ENCODE assay signal across 20 mouse cellular contexts in the genomic region with DNA sequence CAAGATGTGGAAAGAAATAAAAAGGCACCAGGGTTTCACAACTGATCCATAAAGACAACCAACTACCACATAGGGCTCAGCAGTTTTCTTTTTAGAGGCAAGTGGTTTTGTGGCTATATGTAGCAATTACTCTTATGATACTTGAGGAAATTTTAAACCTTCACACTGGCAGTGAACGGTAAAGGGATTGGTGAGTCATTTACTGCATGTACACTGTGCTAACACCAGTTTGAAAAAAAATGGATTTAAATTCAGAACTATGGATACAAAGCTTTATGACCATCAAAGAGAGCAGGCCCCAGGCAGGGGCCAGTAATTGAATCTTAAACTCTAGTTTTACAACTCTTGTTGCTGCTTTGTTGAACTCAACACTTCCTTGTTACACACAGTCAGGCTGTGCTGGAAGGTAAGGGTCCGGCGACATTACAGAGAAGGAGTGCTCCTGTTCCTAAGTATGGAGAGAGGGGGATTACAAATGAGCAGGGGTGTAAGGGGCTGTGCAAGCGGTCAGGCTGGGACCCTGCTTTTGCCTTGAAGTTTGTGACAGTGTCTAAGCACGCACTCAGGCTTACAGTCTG.
DNase-seq lines count a peak whose midpoint lies in the region; ATAC-seq and TF ChIP-seq lines count a peak whose summit lies in the region.
"Had no signal": no experiment of that assay in that cellular context is flagged by ENCODE, and none has a peak within 500 bp of the region (broad histone marks: within the 10 kb centered on the region; RNA-seq: fewer than 3 reads in every experiment).

No protein-coding gene starts in this region.

- no peak overlapping the region for H3K4me2 ChIP-seq in embryonic facial prominence, embryonic 14.5 days (ENCODE audit: low read depth, low read length)
- no peak overlapping the region for H3K4me2 ChIP-seq in intestine, embryonic 15.5 days (replicated peaks)
- H3K4me2 ChIP-seq in hindbrain, embryonic 13.5 days, result no peak overlapping the region
- H3K4me2 ChIP-seq: embryonic facial prominence, embryonic 13.5 days; forebrain, embryonic 15.5 days; heart, embryonic 15.5 days; hindbrain, embryonic 14.5 days had no signal

- TF ChIP-seq CTCF in embryonic fibroblast, embryonic 13.5 days (IDR thresholded peaks at IDR 0.05; ENCODE audit: borderline replicate concordance, insufficient read depth, low read length), result no peak

- H3K4me1 ChIP-seq in embryonic facial prominence, embryonic 14.5 days (ENCODE audit: control insufficient read depth, insufficient read depth, low read length), result no peaks in the 10 kb centered on the region
- no peaks in the 10 kb centered on the region for H3K4me1 ChIP-seq in embryonic facial prominence, embryonic 10.5 days
- peaks cover 15% of the 10 kb centered on the region for H3K4me1 ChIP-seq in embryonic fibroblast, embryonic 13.5 days (ENCODE audit: control insufficient read depth, insufficient read depth, low read length)
- H3K4me1 ChIP-seq in intestine, embryonic 15.5 days (replicated peaks), result 0 out of 2 replicates have a peak, but pooled peaks cover 3% of the 10 kb centered on the region
- H3K4me1 ChIP-seq in hindbrain, embryonic 13.5 days (replicated peaks), result no peaks in the 10 kb centered on the region
- H3K4me1 ChIP-seq: forebrain, embryonic 15.5 days; heart, embryonic 10.5 days had no signal

- DNase-seq in embryonic facial prominence, embryonic 14.5 days (ENCODE audit: low spot score), result peak; percentile 15
- DNase-seq in embryonic facial prominence, embryonic 10.5 days (ENCODE audit: low spot score), result no peak
- no peak for DNase-seq in cerebellum, postnatal 25 days
- no peak for DNase-seq in thymus, adult 18-20 months
- DNase-seq: adrenal gland, postnatal 25 days; cerebellum, adult 18-20 months; gastrocnemius, postnatal 14 days; heart, postnatal 14 days; kidney, adult 18-20 months had no signal

- 89% methylated on average over 5 of the region's 5 CpGs for WGBS in embryonic facial prominence, embryonic 14.5 days
- 94% methylated on average over 5 of the region's 5 CpGs for WGBS in embryonic facial prominence, embryonic 10.5 days
- 72% methylated on average over 5 of the region's 5 CpGs for WGBS in intestine, embryonic 15.5 days
- 94% methylated on average over 5 of the region's 5 CpGs for WGBS in hindbrain, embryonic 13.5 days

- no peaks in the 10 kb centered on the region for H3K9me3 ChIP-seq in embryonic facial prominence, embryonic 14.5 days (ENCODE audit: control insufficient read depth, low read length)
- no peaks in the 10 kb centered on the region for H3K9me3 ChIP-seq in embryonic facial prominence, embryonic 10.5 days
- no peaks in the 10 kb centered on the region for H3K9me3 ChIP-seq in intestine, embryonic 15.5 days
- H3K9me3 ChIP-seq in hindbrain, embryonic 13.5 days, result no peaks in the 10 kb centered on the region
- H3K9me3 ChIP-seq: embryonic facial prominence, embryonic 13.5 days; forebrain, embryonic 15.5 days; heart, embryonic 10.5 days; heart, embryonic 15.5 days had no signal

- H3K9ac ChIP-seq in embryonic facial prominence, embryonic 14.5 days (ENCODE audit: low read depth, low read length), result no peak overlapping the region
- H3K9ac ChIP-seq in intestine, embryonic 15.5 days, result no peak overlapping the region
- no peak overlapping the region for H3K9ac ChIP-seq in hindbrain, embryonic 13.5 days
- H3K9ac ChIP-seq: embryonic facial prominence, embryonic 13.5 days; forebrain, embryonic 15.5 days; heart, embryonic 15.5 days; hindbrain, embryonic 14.5 days had no signal

- no peak for ATAC-seq in embryonic facial prominence, embryonic 14.5 days (ENCODE audit: low read depth)
- peak; percentile 80 for ATAC-seq in intestine, embryonic 15.5 days
- ATAC-seq in megakaryocyte, adult 5-6 weeks (ENCODE audit: poor library complexity, severe bottlenecking), result peak; percentile 28; the same call in 1 of the 2 replicates
- ATAC-seq in hindbrain, embryonic 13.5 days (ENCODE audit: low FRiP score), result no peak
- ATAC-seq: forebrain, embryonic 15.5 days had no signal

- no peak for TF ChIP-seq POLR2A in embryonic fibroblast, embryonic 13.5 days (IDR thresholded peaks at IDR 0.05; ENCODE audit: low read depth, low read length)

- H3K4me3 ChIP-seq in embryonic facial prominence, embryonic 14.5 days (ENCODE audit: low read depth, low read length), result no peak overlapping the region
- no peak overlapping the region for H3K4me3 ChIP-seq in embryonic facial prominence, embryonic 10.5 days
- H3K4me3 ChIP-seq in embryonic fibroblast, embryonic 13.5 days (ENCODE audit: insufficient read depth, low read length), result no peak overlapping the region
- no peak overlapping the region for H3K4me3 ChIP-seq in intestine, embryonic 15.5 days (replicated peaks)
- H3K4me3 ChIP-seq in hindbrain, embryonic 13.5 days, result no peak overlapping the region
- H3K4me3 ChIP-seq: embryonic facial prominence, embryonic 13.5 days; erythroblast, embryonic 14.5 days; forebrain, embryonic 15.5 days; heart, embryonic 10.5 days; heart, embryonic 15.5 days had no signal

- no peak overlapping the region for H3K27ac ChIP-seq in embryonic facial prominence, embryonic 14.5 days (replicated peaks; ENCODE audit: low read depth, low read length)
- no peak overlapping the region for H3K27ac ChIP-seq in embryonic facial prominence, embryonic 10.5 days (replicated peaks)
- peak overlapping the region; percentile 30; the same call in 1 of the 2 replicates for H3K27ac ChIP-seq in embryonic fibroblast, embryonic 13.5 days (ENCODE audit: insufficient read depth, low read length)
- peak overlapping the region; percentile 42; the same call in 1 of the 2 replicates for H3K27ac ChIP-seq in intestine, embryonic 15.5 days
- no peak overlapping the region for H3K27ac ChIP-seq in hindbrain, embryonic 13.5 days
- H3K27ac ChIP-seq: embryonic facial prominence, embryonic 13.5 days; forebrain, embryonic 15.5 days; heart, embryonic 10.5 days; heart, embryonic 15.5 days; hindbrain, embryonic 14.5 days had no signal

- no peaks in the 10 kb centered on the region for H3K27me3 ChIP-seq in embryonic facial prominence, embryonic 14.5 days (replicated peaks; ENCODE audit: control insufficient read depth, insufficient read depth, low read length)
- H3K27me3 ChIP-seq in embryonic facial prominence, embryonic 10.5 days (replicated peaks; ENCODE audit: low read depth, poor library complexity, severe bottlenecking), result no peaks in the 10 kb centered on the region
- no peaks in the 10 kb centered on the region for H3K27me3 ChIP-seq in intestine, embryonic 15.5 days (replicated peaks)
- no peaks in the 10 kb centered on the region for H3K27me3 ChIP-seq in hindbrain, embryonic 13.5 days
- H3K27me3 ChIP-seq: CH12.LX; embryonic facial prominence, embryonic 13.5 days; forebrain, embryonic 15.5 days; heart, embryonic 15.5 days had no signal

- no peaks in the 10 kb centered on the region for H3K36me3 ChIP-seq in embryonic facial prominence, embryonic 14.5 days (ENCODE audit: control insufficient read depth, insufficient read depth, low read length)
- H3K36me3 ChIP-seq in embryonic facial prominence, embryonic 10.5 days (replicated peaks), result no peaks in the 10 kb centered on the region
- H3K36me3 ChIP-seq in intestine, embryonic 15.5 days, result no peaks in the 10 kb centered on the region
- no peaks in the 10 kb centered on the region for H3K36me3 ChIP-seq in hindbrain, embryonic 13.5 days
- H3K36me3 ChIP-seq: embryonic facial prominence, embryonic 13.5 days; forebrain, embryonic 15.5 days; heart, embryonic 15.5 days had no signal

Comparison
In these comparisons a context has a peak if more than half of its experiments do, and no peak if none do; other contexts are left out.
1. ATAC-seq: peak in intestine, embryonic 15.5 days (single experiment) and megakaryocyte, adult 5-6 weeks (single experiment); none in embryonic facial prominence, embryonic 14.5 days (single experiment) and hindbrain, embryonic 13.5 days (single experiment).
2. H3K27ac ChIP-seq: peak in embryonic fibroblast, embryonic 13.5 days (single experiment) and intestine, embryonic 15.5 days (single experiment); none in embryonic facial prominence, embryonic 14.5 days (single experiment), embryonic facial prominence, embryonic 10.5 days (single experiment) and hindbrain, embryonic 13.5 days (single experiment).